Mouse (Mus musculus): ENCODE data around the gene Hnrnpll. TPM values are rescaled to one million over a fixed set of nuclear protein-coding genes. Genes with fewer than 3 reads are reported as not detected.

Gene Hnrnpll
- polyA plus RNA-seq, 1 experiment from 2014 or later: 51.5 TPM

DNA sequence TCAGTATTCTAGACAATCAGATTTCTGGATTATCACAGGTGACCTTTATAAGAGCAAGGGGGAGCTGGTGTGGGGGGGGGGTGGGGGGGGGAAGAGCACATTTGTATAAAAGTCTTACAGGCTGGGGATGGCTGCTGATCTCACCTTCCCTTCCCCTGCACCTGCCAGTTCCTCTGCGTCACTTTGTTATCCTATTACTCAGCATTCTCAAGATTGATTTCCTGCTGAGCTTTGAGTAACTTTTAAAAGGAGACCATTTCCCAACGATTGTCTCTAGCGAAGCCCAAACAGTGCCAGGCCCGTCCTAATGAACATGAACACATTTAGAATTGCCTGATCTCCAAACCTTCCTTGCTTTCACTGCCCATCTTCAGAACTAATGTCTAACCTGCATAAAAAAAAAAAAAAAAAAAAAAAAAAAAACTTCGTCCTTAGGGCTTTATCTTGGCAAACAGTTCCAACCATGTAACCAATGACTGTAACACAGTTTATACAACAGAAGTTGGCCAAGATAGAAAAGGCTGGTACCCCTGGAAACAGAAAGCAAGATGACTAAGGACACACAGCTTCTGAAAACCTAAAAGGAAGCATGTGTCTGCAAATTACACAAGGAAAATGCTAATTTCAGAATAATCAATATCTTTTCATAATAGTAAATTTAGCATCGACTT is 29.9 kb upstream of the Hnrnpll start:
- Histone ChIP-seq H3K27ac (ENCODE audit: low read depth, low read length) (no peak overlapping the region), H3K9me3 (replicated peaks; ENCODE audit: control insufficient read depth, low read length) (no peaks in the 10 kb centered on the region), H3K27me3 (ENCODE audit: control insufficient read depth, insufficient read depth, low read length) (no peaks in the 10 kb centered on the region; the same call in 1 of the 2 replicates), H3K4me3 (ENCODE audit: low read depth, low read length) (no peak overlapping the region), H3K36me3 (ENCODE audit: control insufficient read depth, insufficient read depth, low read length) (no peaks in the 10 kb centered on the region), H3K9ac (ENCODE audit: low read depth, low read length) (no peak overlapping the region), H3K4me2 (no peak overlapping the region), H3K4me1 (ENCODE audit: control insufficient read depth, insufficient read depth, low read length) (peaks cover 6% of the 10 kb centered on the region; the same call in 1 of the 2 replicates)
- no peak for ATAC-seq (replicated peaks; ENCODE audit: insufficient number of reproducible peaks, low FRiP score, low TSS enrichment)
- 56% methylated on average over 6 of the region's 6 CpGs for WGBS (ENCODE audit: insufficient replicate concordance)

DNA sequence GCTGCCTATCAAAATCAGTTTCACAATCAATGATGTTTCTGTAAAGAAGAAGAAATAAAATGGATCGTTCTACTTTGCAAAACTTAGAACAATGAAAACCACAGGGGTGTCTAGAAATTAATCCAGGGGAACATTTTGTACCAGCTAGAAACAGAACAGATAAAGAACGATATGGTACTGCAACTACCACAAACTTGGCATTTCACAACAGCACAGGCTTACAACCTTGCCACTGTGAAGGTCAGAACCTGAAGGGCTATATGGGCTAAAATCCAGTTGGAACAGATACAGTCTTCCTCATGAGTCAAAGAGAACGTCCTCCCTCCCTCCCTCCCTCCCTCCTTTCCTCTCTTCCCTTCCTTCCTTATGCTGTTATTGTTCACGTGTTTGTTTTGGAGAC is 28.4 kb upstream of the Hnrnpll start:
- Histone ChIP-seq H3K4me2 (no peak overlapping the region), H3K27me3 (ENCODE audit: control insufficient read depth, insufficient read depth, low read length) (no peaks in the 10 kb centered on the region; the same call in 1 of the 2 replicates), H3K9me3 (replicated peaks; ENCODE audit: control insufficient read depth, low read length) (no peaks in the 10 kb centered on the region), H3K36me3 (ENCODE audit: control insufficient read depth, insufficient read depth, low read length) (no peaks in the 10 kb centered on the region), H3K9ac (ENCODE audit: low read depth, low read length) (no peak overlapping the region), H3K4me1 (ENCODE audit: control insufficient read depth, insufficient read depth, low read length) (no peaks in the 10 kb centered on the region; the same call in 1 of the 2 replicates), H3K4me3 (ENCODE audit: low read depth, low read length) (no peak overlapping the region), H3K27ac (ENCODE audit: low read depth, low read length) (no peak overlapping the region)
- ATAC-seq (replicated peaks; ENCODE audit: insufficient number of reproducible peaks, low FRiP score, low TSS enrichment): no peak
- WGBS (ENCODE audit: insufficient replicate concordance): 58% methylated on average over 4 of the region's 4 CpGs

DNA sequence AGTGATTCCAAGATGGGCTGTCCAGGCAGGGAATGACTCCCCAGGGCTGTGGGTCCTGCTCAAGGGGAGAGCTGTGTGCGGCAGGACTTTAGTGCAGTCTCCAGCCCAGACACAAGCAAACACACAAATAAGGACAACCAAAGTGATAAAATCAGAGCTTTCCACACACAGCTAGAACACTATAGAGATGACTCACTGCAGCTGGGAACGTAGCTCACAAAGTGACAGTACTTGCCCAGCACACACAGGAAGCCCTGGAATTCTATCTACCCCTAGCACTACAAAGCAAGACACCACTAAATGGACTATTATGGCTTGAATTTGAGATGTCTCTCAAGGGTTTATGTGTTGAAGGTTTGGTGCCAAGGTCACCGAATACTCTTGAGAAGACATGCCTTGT is 26.0 kb upstream of the Hnrnpll start:
- Histone ChIP-seq H3K9ac (ENCODE audit: low read depth, low read length) (no peak overlapping the region), H3K9me3 (replicated peaks; ENCODE audit: control insufficient read depth, low read length) (no peaks in the 10 kb centered on the region), H3K27me3 (ENCODE audit: control insufficient read depth, insufficient read depth, low read length) (no peaks in the 10 kb centered on the region), H3K4me1 (ENCODE audit: control insufficient read depth, insufficient read depth, low read length) (no peaks in the 10 kb centered on the region), H3K4me2 (no peak overlapping the region), H3K4me3 (ENCODE audit: low read depth, low read length) (no peak overlapping the region), H3K27ac (ENCODE audit: low read depth, low read length) (no peak overlapping the region), H3K36me3 (ENCODE audit: control insufficient read depth, insufficient read depth, low read length) (no peaks in the 10 kb centered on the region)
- no peak for ATAC-seq (replicated peaks; ENCODE audit: insufficient number of reproducible peaks, low FRiP score, low TSS enrichment)
- WGBS (ENCODE audit: insufficient replicate concordance): 76% methylated on average over 3 of the region's 3 CpGs

DNA sequence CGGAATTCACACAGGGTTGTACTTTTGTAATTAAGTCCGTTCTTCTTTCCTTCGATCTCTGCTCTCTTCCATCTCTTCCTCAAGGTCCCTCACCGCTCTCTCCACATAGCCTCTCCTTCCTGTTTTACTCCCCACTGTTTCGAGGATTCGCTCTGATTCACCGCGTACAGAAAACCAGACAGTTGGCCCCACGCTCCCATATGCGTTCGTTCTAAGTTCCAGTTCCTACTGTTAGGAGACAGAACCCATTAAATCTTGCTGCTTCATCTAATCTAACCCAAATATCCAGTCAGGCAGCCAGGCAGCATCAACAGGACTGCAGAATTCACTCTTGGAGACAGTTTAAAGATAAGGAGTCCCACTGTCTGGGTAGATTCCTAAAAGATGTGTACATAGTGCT is 24.5 kb upstream of the Hnrnpll start:
- H3K27ac ChIP-seq (ENCODE audit: low read depth, low read length): no peak overlapping the region
- no peak overlapping the region for H3K4me3 ChIP-seq (ENCODE audit: low read depth, low read length)
- 81% methylated on average over 11 of the region's 11 CpGs for WGBS (ENCODE audit: insufficient replicate concordance)
- no peaks in the 10 kb centered on the region for H3K9me3 ChIP-seq (replicated peaks; ENCODE audit: control insufficient read depth, low read length)
- no peaks in the 10 kb centered on the region for H3K4me1 ChIP-seq (ENCODE audit: control insufficient read depth, insufficient read depth, low read length)
- ATAC-seq (replicated peaks; ENCODE audit: insufficient number of reproducible peaks, low FRiP score, low TSS enrichment): no peak
- no peaks in the 10 kb centered on the region for H3K27me3 ChIP-seq (ENCODE audit: control insufficient read depth, insufficient read depth, low read length)
- no peak overlapping the region for H3K9ac ChIP-seq (ENCODE audit: low read depth, low read length)
- H3K36me3 ChIP-seq (ENCODE audit: control insufficient read depth, insufficient read depth, low read length): no peaks in the 10 kb centered on the region
- H3K4me2 ChIP-seq: no peak overlapping the region

DNA sequence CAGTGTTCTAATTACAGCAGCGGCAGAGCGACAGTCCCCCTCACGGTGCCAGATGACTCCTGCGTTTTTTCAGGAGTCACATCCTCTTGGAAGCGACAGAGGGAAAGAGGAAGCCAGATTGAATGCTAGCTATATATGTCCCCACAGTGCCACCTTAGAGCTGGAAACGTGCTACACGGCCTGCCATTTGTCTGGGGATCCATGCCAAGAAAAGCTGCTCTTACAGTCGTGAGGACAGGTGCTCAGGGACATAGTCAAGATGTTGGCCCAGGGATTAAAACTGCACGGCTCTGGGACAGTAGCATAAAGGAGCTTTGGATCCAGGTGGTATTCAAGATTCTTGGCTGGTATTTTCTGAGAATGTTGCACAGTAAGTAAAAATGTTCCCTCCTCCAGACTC is 22.3 kb upstream of the Hnrnpll start:
- H3K27ac ChIP-seq (ENCODE audit: low read depth, low read length): no peak overlapping the region
- H3K9ac ChIP-seq (ENCODE audit: low read depth, low read length): no peak overlapping the region
- no peaks in the 10 kb centered on the region for H3K9me3 ChIP-seq (replicated peaks; ENCODE audit: control insufficient read depth, low read length)
- no peak overlapping the region for H3K4me3 ChIP-seq (ENCODE audit: low read depth, low read length)
- H3K4me1 ChIP-seq (ENCODE audit: control insufficient read depth, insufficient read depth, low read length): no peaks in the 10 kb centered on the region
- ATAC-seq (replicated peaks; ENCODE audit: insufficient number of reproducible peaks, low FRiP score, low TSS enrichment): no peak
- 45% methylated on average over 9 of the region's 9 CpGs for WGBS (ENCODE audit: insufficient replicate concordance)
- no peaks in the 10 kb centered on the region for H3K36me3 ChIP-seq (ENCODE audit: control insufficient read depth, insufficient read depth, low read length)
- H3K4me2 ChIP-seq: no peak overlapping the region
- no peaks in the 10 kb centered on the region for H3K27me3 ChIP-seq (ENCODE audit: control insufficient read depth, insufficient read depth, low read length)

DNA sequence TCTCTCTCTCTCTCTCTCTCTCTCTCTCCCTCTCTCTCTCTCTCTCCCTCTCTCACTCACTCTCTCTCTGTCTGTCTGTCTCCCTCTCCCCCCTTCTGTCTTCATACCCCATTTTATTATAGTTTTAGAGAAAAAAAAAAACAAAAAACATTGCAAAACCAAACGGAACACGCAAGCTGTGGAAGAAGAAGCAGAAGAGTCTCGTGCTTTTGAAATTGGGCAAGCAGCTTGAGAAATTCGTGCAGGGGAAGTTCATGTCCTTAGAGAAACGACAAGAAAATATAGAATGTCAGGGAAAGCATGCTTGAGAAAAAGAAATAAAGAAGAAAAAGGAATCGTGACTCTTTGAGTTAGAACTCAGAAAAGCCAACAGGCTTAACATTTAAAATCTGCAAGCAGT is 21.1 kb upstream of the Hnrnpll start:
- Histone ChIP-seq H3K4me2 (no peak overlapping the region), H3K9ac (ENCODE audit: low read depth, low read length) (no peak overlapping the region), H3K36me3 (ENCODE audit: control insufficient read depth, insufficient read depth, low read length) (no peaks in the 10 kb centered on the region), H3K27me3 (ENCODE audit: control insufficient read depth, insufficient read depth, low read length) (no peaks in the 10 kb centered on the region), H3K27ac (ENCODE audit: low read depth, low read length) (no peak overlapping the region), H3K4me1 (ENCODE audit: control insufficient read depth, insufficient read depth, low read length) (no peaks in the 10 kb centered on the region), H3K4me3 (ENCODE audit: low read depth, low read length) (no peak overlapping the region), H3K9me3 (replicated peaks; ENCODE audit: control insufficient read depth, low read length) (no peaks in the 10 kb centered on the region)
- WGBS (ENCODE audit: insufficient replicate concordance): 75% methylated on average over 6 of the region's 6 CpGs
- ATAC-seq (replicated peaks; ENCODE audit: insufficient number of reproducible peaks, low FRiP score, low TSS enrichment): no peak

DNA sequence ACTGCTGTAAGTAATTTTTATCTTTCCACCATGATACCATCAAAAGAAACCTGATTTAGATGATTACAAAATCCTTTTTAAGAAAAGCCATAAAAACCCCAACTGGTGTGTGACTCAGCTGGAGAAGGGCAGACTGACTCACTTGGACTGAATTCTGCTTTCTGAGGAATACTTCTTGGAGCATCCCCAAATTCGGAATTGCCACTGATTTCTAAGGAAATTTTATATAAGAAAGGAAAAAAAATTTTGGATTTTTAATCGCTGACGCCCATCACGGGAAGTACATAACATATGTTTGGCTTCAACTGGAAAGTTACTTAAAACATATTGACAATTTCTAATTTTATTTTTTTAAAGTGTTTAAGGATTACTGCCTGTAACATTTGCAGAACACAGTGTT is 16.6 kb upstream of the Hnrnpll start:
- no peaks in the 10 kb centered on the region for H3K36me3 ChIP-seq (ENCODE audit: control insufficient read depth, insufficient read depth, low read length)
- no peak overlapping the region for H3K9ac ChIP-seq (ENCODE audit: low read depth, low read length)
- H3K4me1 ChIP-seq (ENCODE audit: control insufficient read depth, insufficient read depth, low read length): 0 out of 2 replicates have a peak, but pooled peaks cover 2% of the 10 kb centered on the region
- no peaks in the 10 kb centered on the region for H3K9me3 ChIP-seq (replicated peaks; ENCODE audit: control insufficient read depth, low read length)
- H3K4me3 ChIP-seq (ENCODE audit: low read depth, low read length): no peak overlapping the region
- H3K27ac ChIP-seq (ENCODE audit: low read depth, low read length): no peak overlapping the region
- no peaks in the 10 kb centered on the region for H3K27me3 ChIP-seq (ENCODE audit: control insufficient read depth, insufficient read depth, low read length)
- no peak for ATAC-seq (replicated peaks; ENCODE audit: insufficient number of reproducible peaks, low FRiP score, low TSS enrichment)
- H3K4me2 ChIP-seq: no peak overlapping the region
- WGBS (ENCODE audit: insufficient replicate concordance): 88% methylated on average over 4 of the region's 4 CpGs

DNA sequence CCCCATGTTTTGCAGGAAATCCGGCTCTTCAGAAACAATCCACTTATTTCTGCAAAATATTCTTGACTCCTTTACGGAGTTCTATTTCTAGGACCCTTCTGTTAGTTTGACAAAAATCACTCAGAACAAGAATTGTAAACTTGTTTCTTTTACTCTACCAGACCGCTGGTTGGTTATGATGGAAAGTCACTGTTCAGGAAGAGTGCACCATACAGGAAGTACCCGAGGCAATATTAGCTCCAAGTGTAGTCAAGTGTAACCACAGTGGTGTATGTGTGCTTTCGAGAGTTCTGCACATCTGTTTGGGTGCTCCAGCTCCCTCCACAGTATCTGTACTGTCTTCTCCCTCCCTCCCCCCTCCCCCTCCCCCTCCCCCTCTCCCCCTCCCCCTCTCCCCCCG is 5.1 kb upstream of the Hnrnpll start:
- whole genome bisulfite sequencing (ENCODE audit: insufficient replicate concordance): 84% methylated on average over 5 of the region's 6 CpGs
- no peak overlapping the region for H3K9ac ChIP-seq (ENCODE audit: low read depth, low read length)
- H3K27me3 ChIP-seq (ENCODE audit: control insufficient read depth, insufficient read depth, low read length): no peaks in the 10 kb centered on the region
- no peak overlapping the region for H3K4me2 ChIP-seq
- H3K4me1 ChIP-seq (ENCODE audit: control insufficient read depth, insufficient read depth, low read length): no peaks in the 10 kb centered on the region
- no peaks in the 10 kb centered on the region for H3K36me3 ChIP-seq (ENCODE audit: control insufficient read depth, insufficient read depth, low read length)
- no peak overlapping the region for H3K27ac ChIP-seq (ENCODE audit: low read depth, low read length)
- H3K4me3 ChIP-seq (ENCODE audit: low read depth, low read length): no peak overlapping the region
- no peak for ATAC-seq (replicated peaks; ENCODE audit: insufficient number of reproducible peaks, low FRiP score, low TSS enrichment)
- H3K9me3 ChIP-seq (replicated peaks; ENCODE audit: control insufficient read depth, low read length): no peaks in the 10 kb centered on the region

DNA sequence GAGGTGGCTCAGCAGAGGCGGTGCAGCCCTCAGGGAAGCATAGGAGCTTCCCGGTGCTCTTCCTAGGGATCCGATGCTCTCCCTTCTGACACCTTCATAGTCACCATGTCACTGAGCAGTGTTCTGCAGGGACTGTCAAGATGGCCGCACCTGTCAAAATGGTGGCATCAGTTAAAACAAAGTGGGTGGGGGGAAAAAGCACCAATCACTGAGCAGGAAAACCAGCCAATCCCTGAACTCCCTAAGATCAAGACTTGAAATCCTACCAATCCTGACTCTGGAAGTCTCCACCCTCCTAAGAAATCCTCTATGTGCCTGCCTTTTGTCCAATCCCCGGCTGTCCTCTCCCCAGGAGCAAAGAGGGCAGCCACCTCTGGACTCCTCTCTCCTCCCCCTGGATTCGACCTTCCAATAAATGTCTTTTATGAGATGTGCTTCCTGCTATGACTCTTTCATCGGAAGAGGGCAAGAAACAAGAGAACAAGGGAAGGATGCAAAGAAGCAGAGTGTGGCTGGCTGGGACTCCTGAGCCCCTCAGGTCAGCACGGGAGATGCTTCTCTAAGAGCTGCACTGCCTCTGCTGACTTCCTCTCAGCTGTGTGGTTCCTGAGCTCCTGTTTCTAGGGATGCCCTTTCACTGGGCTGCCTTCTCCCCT is 1.8 kb upstream of the Hnrnpll start:
- H3K27me3 ChIP-seq (ENCODE audit: control insufficient read depth, insufficient read depth, low read length): no peaks in the 10 kb centered on the region
- H3K4me1 ChIP-seq (ENCODE audit: control insufficient read depth, insufficient read depth, low read length): peaks cover 3% of the 10 kb centered on the region; the same call in 1 of the 2 replicates
- H3K9ac ChIP-seq (ENCODE audit: low read depth, low read length): no peak overlapping the region
- H3K4me3 ChIP-seq (ENCODE audit: low read depth, low read length): no peak overlapping the region; the same call in 1 of the 2 replicates
- WGBS (ENCODE audit: insufficient replicate concordance): 75% methylated on average over 8 of the region's 8 CpGs
- H3K4me2 ChIP-seq: peak overlapping the region; percentile 92; the same call in 1 of the 2 replicates
- H3K9me3 ChIP-seq (replicated peaks; ENCODE audit: control insufficient read depth, low read length): no peaks in the 10 kb centered on the region
- ATAC-seq (replicated peaks; ENCODE audit: insufficient number of reproducible peaks, low FRiP score, low TSS enrichment): no peak
- H3K27ac ChIP-seq (ENCODE audit: low read depth, low read length): no peak overlapping the region
- no peaks in the 10 kb centered on the region for H3K36me3 ChIP-seq (ENCODE audit: control insufficient read depth, insufficient read depth, low read length)
